Mouse (Mus musculus) hindbrain, postnatal 0 days (tissue): ENCODE data around the gene Igsf6. TPM values are rescaled to one million over a fixed set of nuclear protein-coding genes. Genes with fewer than 3 reads are reported as not detected.

Experiments used
- ATAC-seq: fragments of 200-750 bp; cut with Nextera tagmentation; 2 replicates; pipeline ENCODE4 v1.8.0; 2017; ENCODE audit warnings: mild to moderate bottlenecking, moderate TSS enrichment, moderate library complexity
- DNase-seq: peaks from one replicate; pipeline ENCODE4 v3.0.0-alpha.2; 2015; ENCODE audit warnings: low spot score
- H3K27ac ChIP-seq: fragments of 300-500 bp; sonication (generic); 2 replicates; pipeline ENCODE4 v1.5.1; 2014; ENCODE audit warnings: mild to moderate bottlenecking
- H3K27me3 ChIP-seq: fragments of 300-500 bp; sonication (generic); 2 replicates; pipeline ENCODE4 v1.6.1; 2014; ENCODE audit warnings: low read length, mixed read lengths; ENCODE audit not compliant: insufficient read depth
- H3K36me3 ChIP-seq: fragments of 300-500 bp; sonication (generic); 2 replicates; pipeline ENCODE4 v1.6.1; 2014; ENCODE audit warnings: low read length, mixed read lengths; ENCODE audit not compliant: insufficient read depth
- H3K4me1 ChIP-seq: fragments of 300-500 bp; sonication (generic); 2 replicates; pipeline ENCODE4 v1.6.1; 2014; ENCODE audit warnings: antibody characterized with exemption, low read length, mixed read lengths; ENCODE audit not compliant: insufficient read depth
- H3K4me2 ChIP-seq: fragments of 300-500 bp; sonication (generic); 2 replicates; pipeline ENCODE4 v1.6.1; 2014; ENCODE audit warnings: low read depth, mild to moderate bottlenecking, low read length, moderate library complexity, mixed read lengths
- H3K4me3 ChIP-seq: fragments of 300-500 bp; sonication (generic); 2 replicates; pipeline ENCODE4 v1.5.1; 2014; ENCODE audit warnings: low read length
- H3K9ac ChIP-seq: fragments of 300-500 bp; sonication (generic); replicated peaks from 2 replicates; pipeline ENCODE4 v1.6.1; 2014; ENCODE audit warnings: mild to moderate bottlenecking, low read length, moderate library complexity, mixed read lengths
- H3K9me3 ChIP-seq: fragments of 300-500 bp; sonication (generic); 2 replicates; pipeline ENCODE4 v1.6.1; 2016; ENCODE audit warnings: low read length, mixed read lengths
- CTCF ChIP-seq: IDR thresholded peaks from 2 replicates; pipeline ENCODE4 v1.5.1; 2016; ENCODE audit warnings: antibody characterized with exemption, control low read depth, low read depth
- WGBS: fragments of 180-500 bp; shearing (Covaris S2); extraction: QIAGEN DNeasy Blood & Tissue Kit; methylation state at CpG from one replicate; pipeline ENCODE4 v1.1.7; 2014; 5-methylcytosine and 5-hydroxymethylcytosine counted together
- polyA plus RNA-seq: library from polyadenylated mRNA; unstranded; fragments of >200 nt; fragmentation: Nextera tagmentation; extraction: Ambion mirVana; gene quantifications from 2 replicates; pipeline ENCODE4 v1.2.1, GENCODE M21; 2015
- total RNA-seq: library from RNA; depleted of rRNA; stranded (reverse); fragments of >200 nt; gene quantifications from 2 replicates; pipeline ENCODE4 v1.2.3, GENCODE M21; 2014

The Igsf6 gene
- total and polyA plus RNA-seq, 2 experiments from 2014 or later, result 0.86 TPM; not detected in 1

GRCm38 (mm10) chr7:121064309-121064708 is 10.1 kb downstream of the Igsf6 start:
- ATAC-seq (peak; percentile 56; the same call in 1 of the 2 replicates), DNase-seq (peak; percentile 68)
- Histone ChIP-seq H3K27ac (no peak overlapping the region), H3K27me3 (no peaks in the 10 kb centered on the region), H3K4me2 (no peak overlapping the region), H3K4me1 (no peaks in the 10 kb centered on the region), H3K9ac (no peak overlapping the region), H3K4me3 (no peak overlapping the region), H3K9me3 (no peaks in the 10 kb centered on the region), H3K36me3 (peaks cover 9% of the 10 kb centered on the region; the same call in 1 of the 2 replicates)
- TF ChIP-seq CTCF, result peak; percentile 76
- whole genome bisulfite sequencing, result 52% methylated on average over 4 of the region's 4 CpGs

GRCm38 (mm10) chr7:121059477-121060218 is 14.7 kb downstream of the Igsf6 start:
- no peak overlapping the region for H3K27ac ChIP-seq
- H3K4me3 ChIP-seq, result no peak overlapping the region
- no peak for TF ChIP-seq CTCF
- peaks cover 15% of the 10 kb centered on the region for H3K36me3 ChIP-seq
- 50% methylated on average over 6 of the region's 6 CpGs for WGBS
- H3K9me3 ChIP-seq, result no peaks in the 10 kb centered on the region
- H3K27me3 ChIP-seq, result no peaks in the 10 kb centered on the region
- H3K4me1 ChIP-seq, result no peaks in the 10 kb centered on the region
- no peak for DNase-seq
- no peak overlapping the region for H3K9ac ChIP-seq
- no peak for ATAC-seq
- H3K4me2 ChIP-seq, result no peak overlapping the region

- peaks cover 13% of the 10 kb centered on the region for H3K36me3 ChIP-seq
Observed at GRCm38 (mm10) chr7:121053071-121053470, 21.3 kb downstream of the Igsf6 start.

DNA sequence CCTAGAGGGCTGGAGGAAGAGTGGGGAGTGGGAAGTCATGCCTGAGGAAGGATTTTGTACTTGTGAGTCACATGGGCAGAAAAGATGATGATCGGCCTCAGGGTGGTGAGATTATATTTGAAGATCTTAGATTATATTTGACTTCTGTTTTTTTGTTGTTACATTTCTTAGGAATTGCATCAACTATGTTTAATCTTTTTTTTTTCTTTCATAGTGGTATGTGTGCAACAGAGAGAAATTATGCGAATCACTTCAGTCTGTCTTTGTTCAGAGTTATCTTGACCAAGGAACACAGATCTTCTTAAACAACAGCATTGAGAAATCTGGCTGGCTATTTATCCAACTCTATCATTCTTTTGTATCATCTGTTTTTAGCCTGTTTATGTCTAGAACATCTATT is 26.7 kb downstream of the Igsf6 start:
- Histone ChIP-seq H3K4me3 (no peak overlapping the region), H3K9me3 (no peaks in the 10 kb centered on the region), H3K27ac (no peak overlapping the region), H3K4me1 (no peaks in the 10 kb centered on the region), H3K4me2 (no peak overlapping the region), H3K36me3 (0 out of 2 replicates have a peak, but pooled peaks cover 3% of the 10 kb centered on the region), H3K9ac (no peak overlapping the region), H3K27me3 (no peaks in the 10 kb centered on the region)
- no peak for TF ChIP-seq CTCF
- no peak for DNase-seq
- 90% methylated on average over 2 of the region's 2 CpGs for WGBS
- ATAC-seq, result no peak

More at GRCm38 (mm10) chr7:121053071-121053470, 21.3 kb downstream of the Igsf6 start:
- Histone ChIP-seq H3K27me3 (no peaks in the 10 kb centered on the region), H3K4me2 (no peak overlapping the region), H3K4me1 (no peaks in the 10 kb centered on the region), H3K9ac (no peak overlapping the region), H3K4me3 (no peak overlapping the region), H3K27ac (no peak overlapping the region), H3K9me3 (no peaks in the 10 kb centered on the region)
- TF ChIP-seq CTCF, result no peak
- DNase-seq, result no peak
- no peak for ATAC-seq
- 75% methylated on average over 4 of the region's 4 CpGs for WGBS

- 91% methylated on average over 6 of the region's 6 CpGs for WGBS
- no peak overlapping the region for H3K4me3 ChIP-seq
Observed at GRCm38 (mm10) chr7:121045671-121046453, 28.5 kb downstream of the Igsf6 start.

DNA sequence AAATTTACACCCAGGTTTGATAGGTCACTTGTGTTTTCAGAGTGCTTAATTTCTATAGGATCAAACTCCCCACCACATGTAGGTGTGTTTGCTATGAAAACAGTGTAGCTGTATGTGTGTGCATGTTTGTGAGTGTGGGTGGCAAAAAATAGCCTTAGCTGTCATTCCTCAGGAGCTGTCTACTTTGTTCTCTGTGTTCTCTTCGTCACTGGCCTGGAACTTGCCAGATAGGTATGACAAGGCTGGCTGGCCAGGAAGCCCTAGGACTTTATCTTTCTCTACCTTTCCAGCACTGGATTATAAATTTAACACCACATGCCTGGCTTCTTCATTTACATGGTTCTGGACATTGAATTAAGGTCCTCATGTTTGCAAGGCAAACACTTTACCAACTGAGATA is 30.1 kb downstream of the Igsf6 start:
- Histone ChIP-seq H3K9me3 (no peaks in the 10 kb centered on the region), H3K9ac (no peak overlapping the region), H3K4me2 (no peak overlapping the region), H3K4me3 (no peak overlapping the region), H3K4me1 (no peaks in the 10 kb centered on the region), H3K36me3 (no peaks in the 10 kb centered on the region), H3K27me3 (no peaks in the 10 kb centered on the region), H3K27ac (no peak overlapping the region)
- no peak for ATAC-seq
- TF ChIP-seq CTCF, result no peak
- 87% methylated on average over 1 of the region's 1 CpGs for WGBS
- no peak for DNase-seq

More at GRCm38 (mm10) chr7:121045671-121046453, 28.5 kb downstream of the Igsf6 start:
- H3K4me2 ChIP-seq, result no peak overlapping the region
- no peak overlapping the region for H3K27ac ChIP-seq
- no peak for DNase-seq
- no peaks in the 10 kb centered on the region for H3K4me1 ChIP-seq
- H3K36me3 ChIP-seq, result 0 out of 2 replicates have a peak, but pooled peaks cover 3% of the 10 kb centered on the region
- no peak overlapping the region for H3K9ac ChIP-seq
- H3K9me3 ChIP-seq, result no peaks in the 10 kb centered on the region
- TF ChIP-seq CTCF, result no peak
- ATAC-seq, result no peak
- no peaks in the 10 kb centered on the region for H3K27me3 ChIP-seq
